Mouse (Mus musculus) lung, postnatal 25 days (tissue): ENCODE measurements around the gene Gapvd1.

ENCODE experiments used
- DNase-seq: peaks from one replicate; pipeline ENCODE4 v3.0.0; 2022; ENCODE audit warnings: low spot score

Gene Gapvd1

DNA sequence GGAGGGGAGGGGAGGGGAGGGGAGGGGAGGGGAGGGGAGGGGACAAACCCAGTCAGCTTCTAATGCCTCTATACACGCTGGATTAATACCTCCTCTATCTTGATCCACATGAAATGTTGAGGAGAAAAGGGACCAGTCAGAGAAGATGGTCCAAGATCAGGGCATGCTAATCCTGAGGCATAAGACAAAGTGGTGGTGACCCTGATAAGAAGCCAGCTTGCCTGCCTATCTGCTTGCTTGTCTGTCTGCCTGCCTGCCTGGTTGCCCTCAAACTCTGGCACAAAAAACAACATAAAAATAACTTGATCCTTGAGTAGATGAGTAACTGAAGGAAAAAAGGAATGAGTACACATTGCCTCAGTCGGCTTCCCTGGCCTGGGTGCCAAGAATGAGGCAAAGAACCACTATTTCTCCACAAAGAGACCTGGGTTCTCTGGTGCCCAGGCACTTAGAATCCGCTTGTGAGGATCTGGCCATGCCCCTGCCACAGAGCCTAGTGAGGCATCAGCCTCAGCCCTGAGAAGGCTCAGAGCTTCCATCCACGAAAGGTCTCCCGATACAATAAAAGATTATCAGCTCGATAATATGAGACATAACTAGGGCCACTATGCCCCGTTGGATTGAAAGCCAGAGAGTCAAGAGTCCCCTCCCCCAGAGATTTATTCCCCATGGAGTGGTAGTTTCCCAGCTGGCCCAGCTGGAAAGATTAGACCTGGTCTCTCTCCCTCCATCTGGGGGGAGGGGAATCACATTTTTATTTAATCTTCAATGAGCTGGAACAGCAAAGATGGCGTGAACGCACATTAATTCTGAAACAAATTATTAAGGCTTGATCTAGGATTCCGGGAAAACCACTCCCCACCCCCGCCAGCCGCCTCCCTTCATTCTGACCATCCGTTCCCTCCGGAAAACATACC lies 119.5 kb downstream of the Gapvd1 start:
- no peak for DNase-seq

DNA sequence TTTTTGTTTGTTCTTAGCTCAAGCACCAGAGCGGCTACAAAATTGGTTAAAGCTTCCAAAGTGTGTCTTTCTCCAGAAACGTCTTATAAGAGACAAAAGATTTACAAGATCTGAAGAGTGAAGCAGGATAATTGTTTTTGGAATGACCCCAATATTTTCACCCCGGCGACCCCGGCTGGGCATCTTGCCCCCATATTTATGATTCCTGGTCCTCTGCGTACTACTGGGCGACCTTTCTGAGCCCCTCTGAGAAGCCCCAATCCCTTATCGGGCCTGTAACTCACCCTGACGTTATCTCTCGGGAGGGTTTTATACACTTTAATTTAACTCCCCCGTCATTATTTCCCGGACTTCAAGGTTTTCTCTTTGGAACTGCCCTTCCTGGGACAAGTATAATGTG lies 123.0 kb downstream of the Gapvd1 start:
- DNase-seq: no peak

DNA sequence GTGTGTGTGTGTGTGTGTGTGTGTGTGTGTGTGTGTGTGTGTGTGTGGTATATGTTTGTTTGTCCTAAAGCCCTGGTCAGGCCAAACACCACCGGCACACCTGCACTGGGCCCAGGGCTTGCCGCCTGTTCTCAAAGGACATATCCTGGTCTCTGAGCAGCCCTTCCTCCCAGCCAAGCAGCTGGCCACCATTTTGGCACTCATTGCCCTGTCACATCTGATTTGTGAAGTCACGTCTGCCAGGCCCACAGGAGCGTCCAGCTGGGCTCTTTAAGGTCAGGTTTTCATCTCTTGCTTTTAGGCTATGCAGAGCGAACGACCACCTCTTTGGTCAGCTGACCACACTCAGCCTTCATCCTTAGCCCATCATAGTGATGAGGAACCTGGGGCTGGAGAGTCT lies 124.6 kb downstream of the Gapvd1 start:
- no peak for DNase-seq

DNA sequence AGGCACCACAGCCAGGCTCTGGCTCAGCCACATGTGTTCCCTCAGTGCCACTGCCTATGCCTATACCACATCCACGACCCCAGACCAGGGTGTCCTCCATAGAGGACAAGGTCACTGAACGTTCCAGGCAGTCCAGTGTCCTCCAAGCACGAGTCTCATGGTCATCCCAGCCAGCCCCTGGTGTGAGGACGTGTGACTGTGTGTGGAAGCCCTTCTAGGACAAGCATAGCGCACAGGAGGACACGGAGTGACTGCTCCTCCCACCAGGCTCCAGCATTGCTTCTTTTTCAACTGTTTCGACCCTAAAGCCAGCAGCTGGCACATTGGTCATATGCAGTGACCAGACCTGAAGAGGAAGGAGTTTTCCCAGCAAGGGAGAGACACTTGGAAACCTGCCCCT lies 125.3 kb downstream of the Gapvd1 start:
- DNase-seq: no peak

DNA sequence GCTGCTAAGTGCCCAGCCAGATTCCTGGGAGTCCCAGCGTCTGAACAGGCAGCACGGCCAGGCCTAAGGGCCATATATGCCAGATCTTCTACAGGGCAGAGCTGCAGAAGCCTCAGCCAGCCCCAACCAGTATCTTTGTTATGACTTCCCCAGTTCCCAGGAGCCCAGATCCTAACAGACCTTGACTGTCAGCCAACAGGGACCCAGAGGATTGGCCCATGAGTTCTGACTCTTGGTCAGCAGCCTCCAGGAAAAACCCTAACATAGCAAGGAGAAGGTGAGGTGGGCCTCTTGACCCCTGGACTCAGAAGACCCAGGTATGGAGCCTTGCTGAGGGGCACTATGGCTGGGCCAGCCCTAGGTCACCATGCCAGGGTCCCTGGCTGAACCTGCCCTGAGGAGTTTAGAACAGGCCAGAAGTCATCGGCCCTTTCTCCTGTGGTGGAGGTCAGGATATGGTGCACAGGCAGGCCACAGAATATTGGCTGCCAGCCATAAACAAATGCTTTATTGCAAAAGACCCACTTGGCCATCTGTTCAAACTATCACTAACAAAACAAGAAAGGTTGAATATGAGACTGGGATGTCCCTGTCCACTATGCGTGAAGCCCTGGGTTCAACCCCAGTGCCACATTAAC lies 126.0 kb downstream of the Gapvd1 start:
- DNase-seq: no peak

DNA sequence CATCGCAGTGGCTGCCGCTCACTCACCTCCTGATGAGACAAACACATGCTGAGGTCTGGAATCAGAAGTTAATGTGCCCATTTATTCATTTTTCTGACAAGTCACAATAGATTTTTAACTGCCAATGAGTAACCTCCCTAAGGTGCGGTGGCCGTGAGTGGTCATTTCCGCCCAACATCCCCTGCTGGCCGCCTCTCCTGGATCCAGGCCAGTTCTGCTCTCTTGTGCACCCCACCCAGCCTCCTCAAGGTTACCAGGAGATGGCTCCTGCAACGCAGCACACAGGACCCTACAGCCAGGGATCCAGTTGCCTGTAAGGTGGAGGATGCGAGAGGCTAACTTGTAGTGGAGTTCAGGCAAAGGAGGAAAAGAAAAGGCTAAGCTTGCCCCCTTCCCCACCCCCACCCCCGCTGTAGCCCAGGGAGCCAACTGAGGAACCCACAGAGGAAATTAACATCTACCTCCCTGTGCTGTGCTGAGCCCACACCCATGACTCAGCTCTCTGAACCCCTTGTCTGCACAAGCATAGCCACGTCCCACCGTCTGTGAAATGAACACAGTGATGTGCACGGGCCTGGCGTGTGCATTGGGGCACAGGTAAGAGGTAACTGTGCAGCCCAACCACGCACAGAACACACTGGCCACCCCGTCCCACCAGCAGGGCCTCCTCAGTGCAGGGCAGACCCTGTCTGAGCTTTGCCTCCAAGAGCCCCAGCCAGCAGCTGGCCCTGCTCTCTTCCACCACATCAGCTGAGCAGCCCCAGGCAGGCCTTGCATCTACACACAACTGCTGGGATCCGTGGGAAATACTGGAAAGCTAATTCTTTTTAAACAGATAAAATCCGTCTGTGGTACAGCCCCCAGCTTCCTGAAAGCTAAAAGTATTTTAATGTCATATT lies 127.5 kb downstream of the Gapvd1 start:
- no peak for DNase-seq
